Mouse (Mus musculus): ENCODE data around the gene Twf2. TPM values are rescaled to one million over a fixed set of nuclear protein-coding genes. Genes with fewer than 3 reads are reported as not detected.
A peak's percentile ranks its signal among the peaks of the same experiment; 100 is the strongest.

The Twf2 gene
- polyA plus RNA-seq, 1 experiment, result 12.1 TPM

DNA sequence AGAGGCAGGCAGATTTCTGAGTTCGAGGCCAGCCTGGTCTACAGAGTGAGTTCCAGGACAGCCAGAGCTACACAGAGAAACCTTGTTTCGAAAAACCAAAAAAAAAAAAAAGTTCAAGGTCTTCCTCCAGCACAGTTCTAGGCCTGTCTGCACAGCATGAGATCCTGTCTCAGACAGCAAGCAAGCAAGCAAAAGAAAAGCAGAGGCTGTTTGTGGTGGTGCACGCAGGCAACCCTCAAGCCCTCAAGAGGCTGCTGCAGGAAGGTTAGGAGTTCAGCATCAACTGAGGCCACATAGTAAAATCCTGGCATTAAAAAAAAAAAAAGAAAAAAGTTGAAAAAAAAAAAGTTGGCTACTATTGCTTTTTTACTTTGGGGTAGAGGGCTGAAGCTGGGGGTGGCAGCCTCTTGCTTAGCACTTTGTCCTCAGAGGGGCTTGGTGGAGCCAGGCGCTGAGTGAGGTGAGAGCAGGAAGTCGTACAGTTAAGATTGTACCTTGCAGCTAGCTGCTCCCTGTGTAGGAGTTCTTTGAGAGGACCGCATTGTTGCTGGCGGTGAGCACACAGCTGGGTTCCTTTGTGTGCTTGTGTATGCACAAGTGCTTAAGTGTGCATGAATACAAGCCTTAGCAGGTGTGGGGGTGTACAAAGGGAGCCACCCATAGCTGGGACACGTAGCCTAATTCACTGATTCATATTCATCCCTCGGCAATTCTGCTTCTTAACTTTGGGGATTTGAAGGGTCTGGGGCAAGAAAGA is 8.1 kb downstream of the Twf2 start:
- no peaks in the 10 kb centered on the region for H3K27me3 ChIP-seq (ENCODE audit: control insufficient read depth, insufficient read depth, low read length)
- no peak overlapping the region for H3K4me3 ChIP-seq (ENCODE audit: control insufficient read depth, low read depth, low read length)
- no peak for TF ChIP-seq POLR2A (IDR thresholded peaks at IDR 0.05; ENCODE audit: control insufficient read depth, low read depth, low read length)
- no peak for TF ChIP-seq CTCF (IDR thresholded peaks at IDR 0.05; ENCODE audit: control insufficient read depth, insufficient read depth, insufficient replicate concordance, low read depth, low read length)
- H3K36me3 ChIP-seq (ENCODE audit: control insufficient read depth, insufficient read depth, low read length), result no peaks in the 10 kb centered on the region
- H3K4me1 ChIP-seq (ENCODE audit: control insufficient read depth, insufficient read depth, low read length), result peaks cover 14% of the 10 kb centered on the region
- peak overlapping the region; percentile 11; the same call in 1 of the 2 replicates for H3K27ac ChIP-seq (ENCODE audit: control insufficient read depth, insufficient read depth, low read depth, low read length)

DNA sequence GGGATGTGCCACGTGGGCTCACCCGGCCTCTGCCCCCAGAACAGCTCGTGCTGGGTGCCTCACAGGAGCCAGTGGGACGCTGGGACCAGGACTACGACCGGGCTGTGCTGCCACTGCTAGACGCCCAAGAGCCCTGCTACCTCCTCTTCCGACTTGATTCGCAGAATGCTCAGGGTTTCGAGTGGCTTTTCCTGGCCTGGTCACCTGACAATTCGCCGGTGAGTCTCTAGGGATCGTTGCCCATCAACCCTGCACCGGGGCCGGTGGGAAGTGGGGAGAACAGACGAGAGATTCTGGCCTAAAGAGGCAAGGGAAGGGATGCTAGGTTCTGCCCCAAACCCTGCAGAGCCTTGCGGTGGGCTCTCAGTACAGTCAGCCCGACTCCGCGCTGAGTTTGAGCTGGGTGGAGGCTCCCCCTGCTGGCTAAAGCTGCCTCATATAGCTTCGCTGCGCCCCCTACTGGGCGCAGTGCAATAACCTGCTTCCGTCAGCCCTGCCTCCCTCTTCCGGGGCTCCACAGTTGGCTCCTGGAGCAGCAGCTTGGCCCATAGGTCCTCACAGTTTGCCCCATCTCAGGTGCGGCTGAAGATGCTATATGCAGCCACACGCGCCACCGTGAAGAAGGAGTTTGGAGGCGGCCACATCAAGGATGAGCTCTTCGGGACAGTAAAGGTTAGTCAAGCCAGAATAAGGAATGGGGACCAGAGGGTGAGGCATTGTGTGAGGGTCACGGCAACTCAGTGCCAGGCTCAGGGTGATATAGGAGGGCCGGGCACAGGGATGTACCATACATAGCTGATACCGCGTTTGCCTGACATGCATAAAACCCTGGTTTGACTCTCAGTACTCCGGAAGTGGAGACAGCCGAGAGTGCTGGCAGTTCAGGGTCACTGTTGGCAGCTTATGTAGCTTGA is 9.0 kb downstream of the Twf2 start:
- Histone ChIP-seq H3K4me3 (ENCODE audit: control insufficient read depth, low read depth, low read length) (peak overlapping the region; percentile 51), H3K36me3 (ENCODE audit: control insufficient read depth, insufficient read depth, low read length) (no peaks in the 10 kb centered on the region), H3K4me1 (ENCODE audit: control insufficient read depth, insufficient read depth, low read length) (peaks cover 14% of the 10 kb centered on the region), H3K27ac (ENCODE audit: control insufficient read depth, insufficient read depth, low read depth, low read length) (peak overlapping the region; percentile 24; the same call in 1 of the 2 replicates), H3K27me3 (ENCODE audit: control insufficient read depth, insufficient read depth, low read length) (no peaks in the 10 kb centered on the region)
- TF ChIP-seq CTCF (IDR thresholded peaks at IDR 0.05; ENCODE audit: control insufficient read depth, insufficient read depth, insufficient replicate concordance, low read depth, low read length) (peak; percentile 98), POLR2A (IDR thresholded peaks at IDR 0.05; ENCODE audit: control insufficient read depth, low read depth, low read length) (no peak)

DNA sequence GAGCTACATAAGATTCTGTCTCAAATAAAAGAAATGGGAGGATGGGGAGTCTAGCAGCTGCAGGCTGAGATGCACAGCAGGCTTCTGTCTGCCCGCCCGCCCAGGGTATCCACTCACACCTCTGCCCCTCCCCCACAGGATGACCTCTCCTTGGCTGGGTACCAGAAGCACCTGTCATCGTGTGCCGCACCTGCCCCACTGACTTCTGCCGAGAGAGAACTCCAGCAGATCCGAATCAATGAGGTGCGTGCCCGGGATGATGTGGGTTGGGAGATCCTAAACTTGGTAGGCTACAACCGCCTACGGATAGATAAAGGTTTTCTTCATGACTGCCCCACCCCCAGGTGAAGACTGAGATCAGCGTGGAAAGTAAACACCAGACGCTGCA is 9.7 kb downstream of the Twf2 start:
- H3K27ac ChIP-seq (ENCODE audit: control insufficient read depth, insufficient read depth, low read depth, low read length), result no peak overlapping the region

DNA sequence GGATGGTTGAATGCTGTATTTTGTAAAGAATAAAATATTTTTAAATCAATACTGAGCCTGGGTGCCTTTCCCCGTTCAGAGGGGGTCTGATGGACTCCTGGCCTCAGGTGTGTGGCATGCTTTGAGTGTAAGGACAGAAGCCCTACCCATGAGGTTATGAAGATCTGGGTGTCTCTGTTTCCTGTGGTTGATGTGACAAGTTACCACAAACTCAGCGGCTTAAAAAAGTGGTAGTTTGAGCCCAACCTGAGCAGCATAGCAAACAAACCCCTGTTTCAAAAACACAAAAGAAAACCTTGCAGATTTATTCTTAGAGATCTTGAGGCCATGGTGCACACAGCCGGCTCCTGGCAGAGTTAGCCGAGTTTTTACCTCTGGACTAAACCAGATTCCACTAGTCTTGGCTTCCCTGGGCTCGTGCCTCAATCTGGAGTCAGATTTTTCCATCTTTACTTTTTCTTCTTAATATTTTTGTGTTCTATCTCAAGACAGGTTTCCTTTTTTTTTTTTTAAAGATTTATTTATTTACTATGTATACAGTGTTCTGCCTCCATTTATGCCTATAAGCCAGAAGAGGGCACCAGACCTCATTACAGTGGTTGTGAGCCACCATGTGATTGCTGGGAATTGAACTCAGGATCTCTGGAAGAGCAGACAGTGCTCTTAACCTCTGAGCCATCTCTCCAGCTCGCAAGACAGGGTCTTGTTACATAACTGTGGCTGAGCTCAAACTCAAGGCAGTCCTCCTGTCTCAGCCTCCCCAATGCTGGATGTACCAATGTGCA is 12.6 kb downstream of the Twf2 start:
- Histone ChIP-seq H3K4me3 (ENCODE audit: control insufficient read depth, low read depth, low read length) (no peak overlapping the region), H3K4me1 (ENCODE audit: control insufficient read depth, insufficient read depth, low read length) (peaks cover 14% of the 10 kb centered on the region), H3K27me3 (ENCODE audit: control insufficient read depth, insufficient read depth, low read length) (no peaks in the 10 kb centered on the region), H3K36me3 (ENCODE audit: control insufficient read depth, insufficient read depth, low read length) (no peaks in the 10 kb centered on the region), H3K27ac (ENCODE audit: control insufficient read depth, insufficient read depth, low read depth, low read length) (no peak overlapping the region)
- no peak for TF ChIP-seq CTCF (IDR thresholded peaks at IDR 0.05; ENCODE audit: control insufficient read depth, insufficient read depth, insufficient replicate concordance, low read depth, low read length)
- no peak for TF ChIP-seq POLR2A (IDR thresholded peaks at IDR 0.05; ENCODE audit: control insufficient read depth, low read depth, low read length)

More for the DNA sequence above, 9.7 kb downstream of the Twf2 start:
- Histone ChIP-seq H3K27me3 (ENCODE audit: control insufficient read depth, insufficient read depth, low read length) (no peaks in the 10 kb centered on the region), H3K4me1 (ENCODE audit: control insufficient read depth, insufficient read depth, low read length) (peaks cover 14% of the 10 kb centered on the region), H3K4me3 (ENCODE audit: control insufficient read depth, low read depth, low read length) (no peak overlapping the region), H3K36me3 (ENCODE audit: control insufficient read depth, insufficient read depth, low read length) (no peaks in the 10 kb centered on the region)
- TF ChIP-seq POLR2A (IDR thresholded peaks at IDR 0.05; ENCODE audit: control insufficient read depth, low read depth, low read length) (no peak), CTCF (IDR thresholded peaks at IDR 0.05; ENCODE audit: control insufficient read depth, insufficient read depth, insufficient replicate concordance, low read depth, low read length) (no peak)

DNA sequence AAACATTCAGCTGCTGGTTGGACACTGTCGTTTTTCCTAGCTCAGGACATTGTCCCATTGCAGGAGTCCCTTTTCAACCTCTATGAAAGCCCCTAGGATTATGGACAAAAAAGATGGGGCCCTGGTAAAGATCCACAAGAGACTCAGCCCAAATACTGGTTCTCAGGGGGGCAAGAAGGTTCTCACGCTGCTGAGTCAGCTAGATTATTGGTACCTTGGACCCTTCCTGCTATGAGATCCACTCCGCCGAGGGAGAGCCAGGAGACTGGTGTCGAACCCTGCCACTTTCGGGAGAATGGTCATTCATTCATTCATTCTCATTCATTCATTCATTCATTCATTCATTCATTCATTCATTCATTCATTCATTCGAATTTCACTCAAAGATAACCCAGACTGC is 14.1 kb downstream of the Twf2 start:
- Histone ChIP-seq H3K36me3 (ENCODE audit: control insufficient read depth, insufficient read depth, low read length) (no peaks in the 10 kb centered on the region), H3K4me1 (ENCODE audit: control insufficient read depth, insufficient read depth, low read length) (peaks cover 4% of the 10 kb centered on the region), H3K27me3 (ENCODE audit: control insufficient read depth, insufficient read depth, low read length) (no peaks in the 10 kb centered on the region), H3K27ac (ENCODE audit: control insufficient read depth, insufficient read depth, low read depth, low read length) (no peak overlapping the region), H3K4me3 (ENCODE audit: control insufficient read depth, low read depth, low read length) (no peak overlapping the region)
- TF ChIP-seq POLR2A (IDR thresholded peaks at IDR 0.05; ENCODE audit: control insufficient read depth, low read depth, low read length), result no peak
- no peak for TF ChIP-seq CTCF (IDR thresholded peaks at IDR 0.05; ENCODE audit: control insufficient read depth, insufficient read depth, insufficient replicate concordance, low read depth, low read length)

DNA sequence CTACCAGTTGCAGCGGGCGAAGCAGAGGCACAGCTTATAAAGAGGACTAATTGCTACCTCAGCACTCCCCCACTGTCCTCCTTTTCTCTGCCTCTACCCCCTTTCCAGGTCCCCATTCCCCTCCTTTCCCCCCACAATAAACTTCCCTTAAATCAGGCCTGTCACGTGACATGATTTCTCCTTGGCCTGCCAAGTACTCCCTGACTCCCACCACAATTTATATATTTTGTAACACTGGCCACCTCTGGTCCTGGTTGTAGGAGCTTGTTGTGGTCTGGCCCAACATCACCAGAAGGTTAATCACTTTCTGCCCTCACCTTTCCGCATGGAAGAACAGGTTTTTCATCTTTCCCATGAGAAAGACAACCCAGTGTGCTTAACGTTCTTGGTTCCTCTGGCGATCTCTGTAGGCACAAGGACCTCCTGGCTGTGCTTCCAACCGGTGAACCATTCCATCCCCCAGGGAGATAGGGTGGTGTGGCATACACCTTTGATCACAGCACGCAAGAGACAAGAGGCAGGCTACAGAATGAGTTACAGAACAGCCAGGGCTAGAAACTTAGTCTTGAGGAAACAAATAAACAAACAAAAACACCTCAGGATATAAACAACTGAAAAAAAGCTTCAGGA is 18.1 kb downstream of the Twf2 start:
- TF ChIP-seq CTCF (IDR thresholded peaks at IDR 0.05; ENCODE audit: control insufficient read depth, insufficient read depth, insufficient replicate concordance, low read depth, low read length), result no peak
- TF ChIP-seq POLR2A (IDR thresholded peaks at IDR 0.05; ENCODE audit: control insufficient read depth, low read depth, low read length), result no peak

More for the DNA sequence above, 18.1 kb downstream of the Twf2 start:
- no peak overlapping the region for H3K27ac ChIP-seq (ENCODE audit: control insufficient read depth, insufficient read depth, low read depth, low read length)
- H3K27me3 ChIP-seq (ENCODE audit: control insufficient read depth, insufficient read depth, low read length), result no peaks in the 10 kb centered on the region
- H3K36me3 ChIP-seq (ENCODE audit: control insufficient read depth, insufficient read depth, low read length), result no peaks in the 10 kb centered on the region
- peaks cover 7% of the 10 kb centered on the region for H3K4me1 ChIP-seq (ENCODE audit: control insufficient read depth, insufficient read depth, low read length)
- no peak overlapping the region for H3K4me3 ChIP-seq (ENCODE audit: control insufficient read depth, low read depth, low read length)
